Mouse (Mus musculus) cerebellum, adult 2 months (tissue): ENCODE results near the gene Nxn.

Experiments
- CTCF ChIP-seq: fragments of 200-500 bp; IDR thresholded peaks from 2 replicates; pipeline ENCODE4 v1.5.1; 2011; ENCODE audit warnings: low read depth, mild to moderate bottlenecking, control low read depth, low read length, moderate library complexity, borderline replicate concordance; ENCODE audit not compliant: insufficient read depth
- POLR2A ChIP-seq: fragments of 200-500 bp; IDR thresholded peaks from 2 replicates; pipeline ENCODE4 v1.6.1; 2011; ENCODE audit warnings: low read length, control low read depth, borderline replicate concordance; ENCODE audit not compliant: insufficient read depth

DNA sequence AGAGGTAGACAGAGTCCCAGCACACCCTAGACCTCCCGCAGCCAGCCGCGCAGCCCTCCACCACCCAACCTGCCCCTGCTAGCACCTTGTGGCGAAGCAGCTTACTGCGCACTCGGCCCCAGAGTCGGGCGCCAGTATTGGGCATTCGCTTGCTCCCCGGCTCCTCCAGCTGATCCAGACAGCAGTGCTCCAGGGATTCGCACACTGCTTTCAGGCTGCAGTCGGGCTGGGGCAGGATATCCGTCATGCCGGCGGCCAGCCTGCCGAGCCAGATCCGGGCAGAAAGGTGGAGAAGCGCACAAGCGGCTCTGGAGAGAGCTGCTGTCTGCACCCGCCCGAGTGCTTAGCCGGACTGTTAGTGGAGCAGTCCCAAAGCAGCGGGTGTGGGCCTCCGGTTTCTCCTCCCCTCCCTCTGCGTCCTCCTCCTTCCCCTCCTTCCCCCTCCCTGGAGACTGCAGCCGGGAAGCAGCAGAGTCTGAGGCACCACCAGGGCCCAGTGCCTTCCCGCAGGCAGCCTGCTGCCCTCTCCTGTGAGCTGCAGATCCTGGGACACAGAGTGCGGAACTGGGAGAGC, 38.0 kb upstream of the Nxn start:
- TF ChIP-seq POLR2A (0 out of 2 replicates have a peak, but pooled peaks have one; percentile 16), CTCF (no peak)
